Mouse (Mus musculus) heart, adult 10 weeks (tissue): ENCODE measurements around the gene Gxylt1. TPM values are rescaled to one million over a fixed set of nuclear protein-coding genes. Genes with fewer than 3 reads are reported as not detected.

Source experiments
- polyA plus RNA-seq: library from polyadenylated mRNA; stranded (reverse); fragments of 350-450 nt; fragmentation: Illumina TruSeq; extraction: RNeasy Lipid Tissue Mini Kit (QIAGEN cat#74804); gene quantifications from one replicate; pipeline ENCODE4 v1.2.3, GENCODE M21; 2014; ENCODE audit warnings: low read depth, low replicate concordance

Gene Gxylt1
- polyA plus RNA-seq = 7.5 TPM

DNA sequence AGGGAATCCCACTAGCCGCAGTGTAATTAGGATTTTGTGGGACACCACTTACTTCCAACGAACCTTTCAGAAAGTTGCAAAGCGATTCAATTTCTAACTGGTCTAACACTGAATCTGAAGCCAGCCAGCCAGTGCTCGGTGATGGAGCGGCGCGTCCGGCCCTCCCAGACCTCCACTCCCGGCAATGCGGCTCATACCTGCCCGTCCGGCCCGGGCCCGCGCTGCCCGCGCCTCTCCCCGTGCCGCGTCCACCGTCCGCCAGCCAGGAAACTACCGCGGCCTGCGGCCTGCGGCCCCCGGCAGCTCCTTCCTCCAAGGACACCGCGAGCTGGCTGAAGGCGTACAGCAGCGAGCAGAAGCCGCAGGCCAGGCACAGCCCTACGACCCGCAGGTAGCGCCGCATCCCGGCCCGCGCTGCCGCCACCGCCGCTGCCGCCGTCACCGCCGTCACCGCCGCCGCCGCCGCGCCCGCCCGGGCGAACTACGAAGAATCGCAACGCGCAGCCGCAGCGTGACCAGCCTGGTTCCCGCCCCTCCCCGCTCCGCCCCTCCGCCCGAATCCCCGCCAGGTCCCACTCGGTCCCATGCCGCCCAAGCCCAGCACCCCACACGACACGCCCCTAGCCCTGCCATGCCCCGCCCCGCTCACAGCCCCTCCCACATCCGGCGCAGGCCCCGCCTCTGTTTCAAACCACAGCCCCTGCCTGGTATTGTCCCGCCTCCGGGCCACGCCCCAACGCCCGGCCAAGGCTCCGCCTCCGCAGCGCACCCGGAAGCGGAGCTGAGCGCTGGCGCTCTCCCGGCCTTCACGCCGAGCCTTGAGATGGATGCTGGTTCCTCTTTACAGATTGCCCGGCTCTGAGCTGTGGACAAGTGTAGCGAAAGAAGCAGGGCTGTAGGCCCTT is at the start of gene Gxylt1:
TSS of gene Gxylt1 (minus strand) at position 501 of the 905 bp plus-strand sequence.

Other genes starting within 250 kb of the Gxylt1 start
- gene Yaf2, start 61.8 kb upstream of the Gxylt1 start, polyA plus RNA-seq = 27.2 TPM
- 162 TPM for gene Zcrb1, start 123.2 kb upstream of the Gxylt1 start, polyA plus RNA-seq
- 19.7 TPM for gene Pphln1, start 123.2 kb upstream of the Gxylt1 start, polyA plus RNA-seq